Mouse (Mus musculus) stomach, postnatal 0 days (tissue): ENCODE measurements around the gene Dnajc11.
A peak's percentile ranks its signal among the peaks of the same experiment; 100 is the strongest.

Experiments
- CTCF ChIP-seq: IDR thresholded peaks from 2 replicates; pipeline ENCODE4 v1.5.1; 2016; ENCODE audit warnings: antibody characterized with exemption, low read depth, mild to moderate bottlenecking, moderate library complexity
- EP300 ChIP-seq: optimal IDR thresholded peaks from 2 replicates; pipeline ENCODE3; 2016; ENCODE audit warnings: antibody characterized with exemption

DNA sequence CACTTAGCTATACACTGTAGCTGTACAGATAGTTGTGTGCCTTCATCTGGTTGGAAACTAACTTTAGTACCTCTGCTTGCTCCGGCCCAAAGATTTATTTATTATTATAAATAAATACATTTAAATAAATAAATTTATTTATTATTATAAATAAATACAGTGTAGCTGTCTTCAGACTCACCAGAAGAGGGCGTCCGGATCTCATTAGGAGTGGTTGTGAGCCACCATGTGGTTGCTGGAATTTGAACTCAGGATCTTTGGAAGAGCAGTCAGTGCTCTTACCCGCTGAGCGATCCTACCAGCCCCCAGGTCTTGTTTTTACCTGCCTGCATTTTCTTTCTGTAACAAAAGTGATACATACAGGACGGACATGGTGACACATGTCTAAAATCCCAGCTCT lies 72.6 kb downstream of the Dnajc11 start:
- TF ChIP-seq CTCF (peak; percentile 57), EP300 (no peak)
